Comparison of ENCODE assay signal across 8 mouse cellular contexts in the genomic region with DNA sequence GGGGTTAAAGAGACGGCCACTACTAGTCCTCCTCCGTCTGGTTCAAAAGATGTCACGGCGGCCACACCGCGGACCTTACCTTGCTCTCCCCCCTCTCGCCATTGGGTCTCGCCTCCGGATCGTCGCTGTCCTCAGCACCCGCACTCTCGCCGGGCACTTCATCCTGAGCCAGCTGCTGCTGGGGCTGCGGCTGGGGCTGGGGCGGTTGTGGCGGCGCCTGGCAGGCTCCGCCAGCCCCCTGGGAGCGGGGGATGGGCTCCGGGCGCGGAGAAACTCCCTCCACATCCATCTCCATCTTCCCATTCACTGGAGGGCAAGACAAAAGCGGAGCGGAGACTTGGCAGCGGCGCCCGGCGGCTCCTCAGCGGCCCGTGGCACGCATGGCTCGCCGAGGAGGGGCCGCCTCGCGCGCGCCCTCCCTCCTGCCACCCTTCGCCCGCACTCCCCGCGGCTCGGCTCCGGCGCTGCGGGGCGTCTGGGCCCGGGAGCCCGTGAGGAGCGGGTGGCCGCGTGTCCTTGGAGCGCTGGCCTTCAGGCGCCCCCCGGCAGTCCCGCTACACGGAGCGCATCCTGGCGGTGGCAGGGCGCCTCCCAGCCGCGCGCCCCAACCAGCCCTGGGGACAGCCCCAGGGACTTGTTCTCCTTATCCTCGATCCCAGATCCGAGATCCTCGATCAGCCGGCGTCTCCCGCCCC.
DNase-seq lines count a peak whose midpoint lies in the region; ATAC-seq lines count a peak whose summit lies in the region.

No protein-coding gene starts in this region.

- peaks cover 45% of the 10 kb centered on the region for H3K27me3 ChIP-seq in heart, embryonic 14.5 days (ENCODE audit: control insufficient read depth, insufficient read depth, low read length)
- peaks cover 17% of the 10 kb centered on the region for H3K27me3 ChIP-seq in midbrain, embryonic 11.5 days (ENCODE audit: control insufficient read depth, insufficient read depth, low read length)
- H3K27me3 ChIP-seq in stomach, embryonic 16.5 days (ENCODE audit: control insufficient read depth, insufficient read depth, low read length): peaks cover 15% of the 10 kb centered on the region

- H3K9me3 ChIP-seq in heart, embryonic 14.5 days (ENCODE audit: control insufficient read depth, low read length): no peaks in the 10 kb centered on the region
- no peaks in the 10 kb centered on the region for H3K9me3 ChIP-seq in midbrain, embryonic 11.5 days (ENCODE audit: control insufficient read depth, low read length)
- no peaks in the 10 kb centered on the region for H3K9me3 ChIP-seq in stomach, embryonic 16.5 days (replicated peaks; ENCODE audit: control insufficient read depth, low read length)

- intact Hi-C loops in left cerebral cortex, postnatal 25 days (cut with DNase I): no loop called here

- peak; percentile 26 for DNase-seq in CD4-positive helper T cell, adult 2 months (ENCODE audit: low read depth, low spot score)
- peak; percentile 67 for DNase-seq in R1 (ENCODE audit: low read depth, low spot score)
- DNase-seq in embryo, embryonic 11.5 days (ENCODE audit: low read depth, low spot score): peak; percentile 29
- peak; percentile 35 to 41 for DNase-seq in left cerebral cortex, postnatal 25 days (ENCODE audit: low spot score in 2 of 2)
- DNase-seq in midbrain, embryonic 11.5 days (ENCODE audit: low spot score, missing footprints): peak; percentile 93

- under 1% methylated on average over 68 of the region's 70 CpGs for WGBS in heart, embryonic 14.5 days
- WGBS in midbrain, embryonic 11.5 days: under 1% methylated on average over 59 of the region's 70 CpGs
- WGBS in stomach, embryonic 16.5 days: under 1% methylated on average over 70 of the region's 70 CpGs

- peak overlapping the region; percentile 42 to 54 for H3K4me3 ChIP-seq in heart, embryonic 14.5 days (ENCODE audit: control insufficient read depth in 1 of 2, insufficient read depth in 1 of 2, low read depth in 1 of 2, low read length in 2 of 2)
- peak overlapping the region; percentile 60 for H3K4me3 ChIP-seq in midbrain, embryonic 11.5 days (ENCODE audit: low read depth, low read length)
- peak overlapping the region; percentile 53 for H3K4me3 ChIP-seq in stomach, embryonic 16.5 days (replicated peaks; ENCODE audit: low read length)

- H3K4me1 ChIP-seq in heart, embryonic 14.5 days (ENCODE audit: control insufficient read depth in 2 of 2, insufficient read depth in 2 of 2, low read length in 2 of 2): peaks cover 0 to 11% of the 10 kb centered on the region in 2 experiments; a peak in 2 of 4 replicates
- H3K4me1 ChIP-seq in midbrain, embryonic 11.5 days (ENCODE audit: control insufficient read depth, insufficient read depth, low read length): peaks cover 2% of the 10 kb centered on the region; the same call in 1 of the 2 replicates
- H3K4me1 ChIP-seq in stomach, embryonic 16.5 days (ENCODE audit: control insufficient read depth, insufficient read depth, low read length): peaks cover 4% of the 10 kb centered on the region

- no peak for ATAC-seq in heart, embryonic 14.5 days (ENCODE audit: insufficient number of reproducible peaks, insufficient read depth, low FRiP score, low read depth)
- ATAC-seq in midbrain, embryonic 11.5 days (ENCODE audit: low FRiP score): peak; percentile 83
- peak; percentile 61; the same call in 1 of the 2 replicates for ATAC-seq in stomach, embryonic 16.5 days (ENCODE audit: insufficient read depth, low FRiP score)
- ATAC-seq in erythroid progenitor cell, adult 5-6 weeks (replicated peaks; ENCODE audit: low FRiP score, poor library complexity, severe bottlenecking): no peak

- H3K9ac ChIP-seq in heart, embryonic 14.5 days (ENCODE audit: low read length): peak overlapping the region; percentile 47; the same call in 1 of the 2 replicates
- peak overlapping the region; percentile 74 for H3K9ac ChIP-seq in midbrain, embryonic 11.5 days (ENCODE audit: low read length)
- H3K9ac ChIP-seq in stomach, embryonic 16.5 days (ENCODE audit: low read length): peak overlapping the region; percentile 68

- H3K4me2 ChIP-seq in heart, embryonic 14.5 days (ENCODE audit: low read length): peak overlapping the region; percentile 97
- H3K4me2 ChIP-seq in midbrain, embryonic 11.5 days: peak overlapping the region; percentile 95
- peak overlapping the region; percentile 82 for H3K4me2 ChIP-seq in stomach, embryonic 16.5 days (ENCODE audit: low read depth, low read length)

- no peak overlapping the region for H3K27ac ChIP-seq in heart, embryonic 14.5 days (replicated peaks in 1 of 2; ENCODE audit: control insufficient read depth in 1 of 2, insufficient read depth in 1 of 2, low read depth in 2 of 2, low read length in 2 of 2)
- H3K27ac ChIP-seq in midbrain, embryonic 11.5 days (ENCODE audit: low read depth, low read length): no peak overlapping the region
- H3K27ac ChIP-seq in stomach, embryonic 16.5 days (ENCODE audit: low read length): no peak overlapping the region

- H3K36me3 ChIP-seq in heart, embryonic 14.5 days (ENCODE audit: control insufficient read depth, insufficient read depth, low read length): no peaks in the 10 kb centered on the region
- H3K36me3 ChIP-seq in midbrain, embryonic 11.5 days (ENCODE audit: control insufficient read depth, insufficient read depth, low read length): no peaks in the 10 kb centered on the region
- H3K36me3 ChIP-seq in stomach, embryonic 16.5 days (ENCODE audit: control insufficient read depth, insufficient read depth, low read length): no peaks in the 10 kb centered on the region

Comparison
In these comparisons a context has a peak if more than half of its experiments do, and no peak if none do; other contexts are left out.
1. DNase-seq: peak in every context shown above with its lines; median percentile 93 in midbrain, embryonic 11.5 days; 67 in R1; 38 in left cerebral cortex, postnatal 25 days; 29 in embryo, embryonic 11.5 days; 26 in CD4-positive helper T cell, adult 2 months.
2. ATAC-seq: peak in midbrain, embryonic 11.5 days (single experiment) and stomach, embryonic 16.5 days (single experiment); none in heart, embryonic 14.5 days (single experiment) and erythroid progenitor cell, adult 5-6 weeks (single experiment).
3. Peak in every context shown above with its lines, with median percentiles within 50 percentile points of each other: H3K4me2 ChIP-seq, H3K4me3 ChIP-seq and H3K9ac ChIP-seq.